Mouse (Mus musculus): Measurements from ENCODE around the gene Galr3.
"Not testable (repeated sequence)": the region's sequence is repeated elsewhere in the genome, so short reads cannot be mapped to it uniquely, and the experiment has no call there.

Gene Galr3

DNA sequence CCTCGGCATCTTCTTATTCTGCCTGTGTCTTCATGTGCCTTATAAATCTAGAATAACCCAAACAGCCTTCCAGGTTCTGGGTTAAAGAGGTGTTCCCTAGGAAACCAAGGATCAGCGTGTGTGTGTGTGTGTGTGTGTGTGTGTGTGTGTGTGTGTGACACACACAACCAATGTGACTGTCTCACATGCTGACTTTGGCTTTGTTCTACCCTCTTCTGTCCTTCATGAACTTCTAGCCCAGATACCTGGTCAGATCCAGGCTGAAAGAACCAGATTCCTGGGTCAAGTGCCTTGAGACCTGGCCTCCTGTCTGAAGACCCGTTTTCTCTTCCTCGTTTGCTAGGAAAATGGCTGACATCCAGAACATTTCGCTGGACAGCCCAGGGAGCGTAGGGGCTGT lies at the start of gene Galr3:
Gene Galr3, plus strand, starts transcription at position 301 of the 400 bp plus-strand sequence.
- no peak for DNase-seq (ENCODE audit: low read depth in 2 of 2, low spot score in 2 of 2)

DNA sequence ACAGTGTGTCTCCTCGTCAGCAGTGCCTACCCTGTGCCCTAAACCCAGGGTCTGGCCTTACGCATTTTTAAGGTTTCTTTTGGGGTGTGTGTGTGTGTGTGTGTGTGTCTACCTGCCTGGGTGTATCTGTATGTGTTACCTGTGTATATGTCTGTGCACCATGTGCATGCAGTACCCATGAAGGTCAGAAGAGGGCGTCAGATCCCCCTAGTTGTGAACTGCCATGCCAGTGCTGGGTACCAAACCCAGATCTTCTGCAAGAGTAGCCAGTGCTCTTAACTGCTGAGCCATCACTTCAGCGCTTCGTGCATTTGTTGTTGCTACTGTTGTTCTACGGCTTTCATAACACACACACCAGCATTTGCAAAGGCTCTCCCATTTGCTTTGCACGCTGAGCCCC lies 49.5 kb upstream of the Galr3 start:
- no peak for DNase-seq (ENCODE audit: low read depth in 2 of 2, low spot score in 2 of 2)

DNA sequence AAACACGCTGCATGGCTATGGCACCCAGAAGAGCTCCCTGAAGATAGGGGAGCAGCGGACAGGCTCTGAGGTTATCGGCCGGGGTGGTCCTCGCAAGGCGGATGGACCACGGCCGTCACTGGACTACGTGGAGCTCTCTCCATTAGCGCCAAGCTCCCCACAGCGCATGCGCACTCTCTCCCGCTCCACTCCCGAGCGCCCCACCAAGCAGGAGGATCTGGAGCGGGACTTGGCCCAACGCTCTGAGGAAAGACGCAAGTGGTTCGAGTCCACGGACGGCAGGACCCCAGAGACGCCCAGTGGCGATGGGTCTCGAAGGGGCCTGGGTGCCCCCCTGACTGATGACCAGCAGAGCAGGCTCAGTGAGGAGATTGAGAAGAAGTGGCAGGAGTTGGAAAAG lies 48.8 kb upstream of the Galr3 start:
- no peak for DNase-seq (ENCODE audit: low read depth in 2 of 2, low spot score in 2 of 2)

DNA sequence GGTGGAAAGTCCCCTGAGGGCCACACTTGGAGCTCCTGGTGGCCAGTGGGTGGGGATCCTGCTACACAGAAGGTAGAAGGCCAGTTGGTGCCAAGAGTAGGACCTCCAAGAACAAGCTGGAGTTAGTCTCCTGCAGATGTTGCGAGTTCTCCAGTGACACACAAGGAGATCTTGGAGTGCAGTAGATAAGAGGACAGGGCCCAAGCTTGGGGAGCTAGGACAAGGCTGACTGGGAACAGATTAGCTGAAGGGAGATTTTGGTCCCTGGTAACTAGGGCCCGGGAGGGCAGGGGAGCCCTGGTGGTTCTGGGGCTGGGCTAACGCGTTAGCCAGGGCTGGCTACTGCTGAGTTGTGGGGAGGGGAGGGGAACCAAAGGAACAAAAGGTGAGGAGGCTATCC lies 45.8 kb upstream of the Galr3 start:
- no peak for DNase-seq (ENCODE audit: low read depth in 2 of 2, low spot score in 2 of 2)

DNA sequence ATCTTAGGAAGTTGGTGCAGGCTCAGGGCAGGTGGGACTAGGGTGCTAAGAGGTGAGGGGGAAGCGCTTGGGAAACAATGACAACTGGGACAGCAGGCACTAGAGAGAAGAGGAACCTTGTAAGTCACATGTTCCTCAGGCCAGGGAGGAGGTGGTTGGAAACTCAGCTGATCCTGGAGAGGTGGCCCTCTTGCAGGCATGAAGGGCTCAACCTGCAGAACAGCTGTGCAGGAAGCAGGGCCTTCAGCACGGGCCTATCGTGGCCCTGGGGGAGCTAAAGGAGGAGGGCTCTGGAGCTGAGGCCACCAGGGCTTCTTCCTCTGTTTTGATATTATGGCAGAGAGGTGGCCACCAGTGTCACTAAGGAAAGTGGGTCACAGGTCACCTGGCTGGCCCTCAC lies 45.0 kb upstream of the Galr3 start:
- DNase-seq (ENCODE audit: low read depth in 2 of 2, low spot score in 2 of 2), result no peak

DNA sequence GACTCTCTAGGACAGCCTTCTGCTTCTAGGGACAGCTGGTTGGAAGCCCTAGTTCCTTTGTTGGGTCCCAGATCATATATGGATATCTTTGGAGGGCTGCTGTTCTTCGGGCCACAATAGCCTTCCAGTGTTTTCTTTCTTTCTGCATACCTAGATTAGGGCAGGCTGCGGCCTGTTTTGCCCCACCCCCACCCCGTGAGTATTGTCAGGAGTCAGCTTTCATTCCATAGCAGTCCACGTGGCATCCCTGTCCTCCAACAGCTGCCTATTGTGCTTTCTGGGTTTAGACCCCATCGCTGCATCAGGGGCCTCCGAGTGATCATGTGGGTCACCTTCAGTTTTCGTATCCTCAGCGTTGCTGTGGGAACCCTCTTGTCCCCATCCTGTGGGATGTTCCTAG lies 43.3 kb upstream of the Galr3 start:
- DNase-seq (ENCODE audit: low read depth in 2 of 2, low spot score in 2 of 2), result no peak

DNA sequence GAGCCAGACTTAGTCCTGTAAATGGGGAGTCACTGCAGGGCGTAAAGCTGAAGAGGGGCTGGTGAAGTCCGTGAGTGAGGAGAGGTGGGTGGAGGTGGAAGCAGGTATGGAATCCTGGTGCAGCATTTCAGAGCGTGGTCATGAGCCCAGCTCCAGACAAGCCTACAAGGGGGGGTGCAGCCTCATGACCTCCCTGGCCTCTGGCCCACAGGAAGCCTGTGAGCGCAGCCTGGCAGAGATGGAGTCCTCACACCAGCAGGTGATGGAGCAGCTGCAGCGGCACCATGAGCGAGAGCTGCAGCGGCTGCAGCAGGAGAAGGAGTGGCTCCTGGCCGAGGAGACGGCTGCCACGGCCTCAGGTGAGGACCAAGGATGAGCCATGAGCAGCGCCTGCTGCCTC lies 42.1 kb upstream of the Galr3 start:
- no peak for DNase-seq (ENCODE audit: low read depth in 2 of 2, low spot score in 2 of 2)

DNA sequence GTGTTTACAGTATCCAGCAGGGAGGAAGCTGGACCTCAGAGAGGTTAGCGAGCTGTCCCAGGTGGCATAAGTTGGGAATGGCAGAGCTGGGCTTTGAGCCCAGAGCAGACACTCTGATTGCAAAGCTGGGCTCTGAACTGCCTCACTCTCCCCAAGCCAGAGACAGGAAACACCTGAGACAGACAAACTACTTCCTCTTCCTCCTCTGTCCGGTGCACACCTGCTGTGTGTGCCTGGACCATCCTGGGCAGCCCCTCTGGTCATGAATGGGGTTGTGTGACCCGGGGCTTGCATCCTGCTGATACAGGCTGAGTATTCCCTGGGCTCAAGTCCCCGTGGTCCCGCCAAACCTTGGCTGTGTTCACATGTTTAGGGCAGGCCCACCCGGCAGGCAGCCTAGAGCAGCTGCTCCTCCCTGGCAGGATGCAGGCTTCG lies 41.3 kb upstream of the Galr3 start:
- DNase-seq (ENCODE audit: low read depth in 2 of 2, low spot score in 2 of 2), result no peak

DNA sequence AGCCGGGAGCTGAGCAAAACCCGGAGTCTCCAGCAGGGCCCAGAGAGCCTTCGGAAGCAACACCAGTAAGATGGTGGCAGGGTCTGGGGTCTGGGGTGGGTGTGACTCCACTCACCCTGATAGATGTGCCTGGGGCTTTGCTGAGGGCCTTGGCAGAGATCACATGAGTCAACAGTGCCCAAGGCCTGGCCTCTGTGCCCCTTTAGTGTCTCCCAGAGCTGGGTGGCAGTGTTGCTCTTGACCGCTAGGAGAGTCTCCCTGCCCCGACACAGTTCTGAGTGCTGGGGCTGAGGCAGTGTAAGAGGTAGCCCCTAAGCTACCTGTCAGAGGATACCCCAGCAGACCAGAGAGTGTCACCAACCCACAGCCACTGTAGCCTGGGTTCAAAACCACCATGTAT lies 40.1 kb upstream of the Galr3 start:
- no peak for DNase-seq (ENCODE audit: low read depth in 2 of 2, low spot score in 2 of 2)

DNA sequence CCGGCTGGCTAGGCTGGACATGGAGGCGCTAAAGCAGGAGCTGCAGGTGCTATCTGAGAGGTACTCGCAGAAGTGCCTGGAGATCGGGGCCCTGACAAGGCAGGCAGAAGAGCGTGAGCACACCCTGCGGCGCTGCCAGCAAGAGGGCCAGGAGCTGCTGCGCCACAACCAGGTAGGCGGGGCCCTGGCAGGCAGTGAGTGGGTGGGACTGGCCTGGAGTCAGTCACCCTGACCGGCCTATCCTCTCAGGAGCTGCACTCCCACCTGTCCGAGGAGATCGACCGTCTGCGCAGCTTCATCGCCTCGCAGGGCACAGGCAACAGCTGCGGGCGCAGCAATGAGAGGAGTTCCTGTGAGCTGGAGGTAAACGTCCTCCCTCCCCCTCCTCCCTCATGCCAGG lies 39.6 kb upstream of the Galr3 start:
- no peak for DNase-seq (ENCODE audit: low read depth in 2 of 2, low spot score in 2 of 2)

DNA sequence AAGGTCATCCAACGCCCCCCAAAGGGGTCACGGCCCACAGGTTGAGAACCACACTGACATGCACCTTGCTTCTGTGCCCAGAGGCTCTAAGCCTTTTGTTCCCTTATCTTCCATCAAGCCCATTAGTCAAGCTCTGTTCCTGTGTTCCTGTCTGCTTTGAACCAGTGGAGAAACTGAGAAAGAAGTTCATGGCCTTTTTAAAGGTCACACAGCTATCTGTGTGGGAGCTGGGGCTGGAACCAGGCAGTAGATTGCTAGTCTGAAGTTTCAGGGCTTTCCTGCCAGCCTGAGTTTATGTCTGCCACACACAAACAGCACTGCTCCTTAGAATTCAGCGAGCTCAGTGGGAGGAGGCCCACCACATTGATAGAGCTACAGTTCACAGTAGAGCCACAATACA lies 38.6 kb upstream of the Galr3 start:
- DNase-seq (ENCODE audit: low read depth in 2 of 2, low spot score in 2 of 2), result no peak

DNA sequence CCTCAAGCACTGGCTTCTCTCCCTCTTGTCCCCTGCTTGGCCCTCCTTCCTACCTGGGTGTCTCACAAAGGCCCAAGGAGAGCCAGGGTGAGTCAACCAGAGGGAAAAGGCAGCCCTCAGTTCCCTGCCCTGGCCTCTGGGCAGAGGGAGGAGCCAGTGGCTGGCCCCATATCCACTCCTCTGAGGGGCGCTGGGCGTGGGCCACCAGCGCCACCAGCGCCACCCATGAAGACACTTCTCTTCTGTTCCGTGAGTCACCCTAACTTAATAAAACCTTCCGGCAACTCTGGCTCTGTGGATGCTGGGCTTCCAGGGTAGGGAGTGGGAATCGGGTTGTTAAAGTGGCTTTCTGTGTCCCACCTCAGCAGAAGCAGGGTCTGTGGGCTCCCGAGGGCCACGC lies 36.1 kb upstream of the Galr3 start:
- no peak for DNase-seq (ENCODE audit: low read depth in 2 of 2, low spot score in 2 of 2)

DNA sequence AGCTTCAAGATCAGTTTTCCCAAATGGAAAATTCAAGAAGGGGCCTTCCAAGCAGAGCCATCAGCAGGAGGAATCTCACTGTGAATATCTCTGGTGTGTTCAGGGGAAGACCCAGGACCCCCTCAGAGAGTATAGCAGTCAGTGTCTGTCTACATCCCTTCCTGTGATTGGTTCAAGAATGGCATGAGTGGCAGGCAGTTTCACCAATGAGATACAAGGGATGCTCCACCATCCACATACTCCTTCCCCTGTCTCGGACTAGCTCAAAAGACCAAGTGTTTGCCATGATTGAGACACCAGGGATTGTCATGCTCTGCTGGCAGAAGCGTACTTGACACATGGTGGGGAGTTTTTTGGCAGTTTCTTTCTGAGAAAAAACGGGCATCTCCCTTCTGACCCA lies 35.0 kb upstream of the Galr3 start:
- no peak for DNase-seq (ENCODE audit: low read depth in 2 of 2, low spot score in 2 of 2)

DNA sequence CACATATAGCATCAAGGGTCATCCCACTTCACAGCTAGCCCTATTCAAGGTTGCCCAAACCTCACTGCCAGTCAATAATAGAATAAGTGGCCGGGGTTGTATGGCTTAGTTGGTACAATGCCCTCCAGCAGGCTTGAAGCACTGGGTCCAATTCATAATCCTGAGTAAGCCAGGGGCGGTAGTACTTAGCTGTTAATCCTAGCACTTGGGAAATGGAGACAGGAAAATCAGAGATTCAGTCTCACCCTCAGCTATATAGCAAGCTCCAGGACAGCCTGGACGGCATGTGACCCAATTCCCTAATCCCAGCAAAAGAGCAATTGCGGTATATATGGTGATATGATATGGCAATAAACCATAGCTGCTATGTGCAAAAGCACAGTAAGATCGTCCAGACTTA lies 34.6 kb upstream of the Galr3 start:
- DNase-seq (ENCODE audit: low read depth in 2 of 2, low spot score in 2 of 2), result no peak

DNA sequence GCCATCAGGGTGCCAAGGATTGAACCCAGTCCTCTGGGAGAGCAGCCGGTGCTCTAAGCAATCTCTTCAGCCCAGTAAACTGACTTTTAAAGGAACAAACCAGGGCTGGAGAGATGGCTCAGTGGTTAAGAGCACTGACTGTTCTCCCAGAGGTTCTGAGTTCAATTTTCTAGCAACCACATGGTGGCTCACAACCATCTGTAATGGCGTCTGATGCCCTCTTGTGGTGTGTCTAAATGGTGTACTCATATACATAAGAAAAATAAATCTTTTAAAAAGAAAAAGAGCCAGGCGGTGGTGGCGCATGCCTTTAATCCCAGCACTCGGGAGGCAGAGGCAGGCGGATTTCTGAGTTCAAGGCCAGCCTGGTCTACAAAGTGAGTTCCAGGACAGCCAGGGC lies 33.8 kb upstream of the Galr3 start:
- not testable (repeated sequence) for DNase-seq (ENCODE audit: low read depth in 2 of 2, low spot score in 2 of 2)

DNA sequence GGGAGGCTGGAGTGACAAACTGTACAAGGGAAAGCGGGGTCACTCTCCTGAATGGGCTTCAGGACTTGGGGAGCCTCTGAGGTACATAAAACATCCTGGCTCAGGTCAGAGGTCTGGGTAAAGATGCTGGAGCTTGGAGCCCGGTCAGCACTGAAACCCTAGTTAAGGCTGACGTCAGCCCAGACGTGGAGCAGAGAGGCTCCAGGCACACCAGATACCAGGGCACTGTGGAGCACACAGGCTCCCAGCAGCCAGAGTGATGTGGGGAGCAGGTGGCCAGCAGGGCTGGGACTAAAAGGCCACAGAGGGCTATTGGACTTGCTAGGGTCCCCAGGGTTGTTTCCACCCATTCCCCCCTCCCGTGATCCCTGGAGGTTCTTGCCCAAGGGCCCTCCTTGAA lies 32.0 kb upstream of the Galr3 start:
- DNase-seq (ENCODE audit: low read depth in 2 of 2, low spot score in 2 of 2), result no peak

DNA sequence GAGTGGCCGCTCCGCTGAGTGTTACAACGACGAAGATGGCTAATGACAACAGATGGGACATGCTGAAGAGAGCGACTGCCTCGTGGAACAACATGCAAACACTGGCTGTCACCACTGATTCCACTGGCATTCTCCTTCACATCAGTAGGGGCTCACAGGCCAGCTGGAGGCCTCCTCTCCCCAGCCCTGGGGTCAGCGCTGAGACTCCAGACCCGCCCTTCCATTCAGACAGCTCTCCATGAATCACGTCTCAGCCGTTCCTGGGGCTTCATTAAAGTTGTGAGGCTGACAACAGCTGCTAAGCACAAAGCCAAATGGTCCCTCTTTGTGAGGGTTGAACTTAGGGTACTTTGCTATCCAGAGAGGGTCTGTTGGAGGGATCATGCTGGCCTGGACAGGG lies 30.1 kb upstream of the Galr3 start:
- no peak for DNase-seq (ENCODE audit: low read depth in 2 of 2, low spot score in 2 of 2)

DNA sequence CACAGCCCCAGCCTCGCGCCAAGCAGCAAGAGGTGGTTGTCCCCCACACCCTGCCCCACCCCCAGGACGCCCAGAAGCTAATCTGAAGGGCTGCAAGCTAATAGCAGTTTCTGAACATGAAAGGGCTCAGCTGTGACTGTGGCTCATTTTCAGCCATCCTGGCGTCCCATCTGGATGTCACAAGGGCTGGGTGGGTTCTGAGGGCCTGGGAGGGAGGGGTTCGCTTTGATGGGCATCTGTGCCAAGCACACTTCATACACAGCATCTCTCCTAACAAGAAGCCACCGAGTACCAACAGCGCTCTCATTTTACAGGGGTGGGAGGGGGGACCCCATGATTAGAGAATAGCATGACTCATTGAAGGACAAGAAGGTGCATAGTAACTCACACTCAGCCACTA lies 28.3 kb upstream of the Galr3 start:
- no peak for DNase-seq (ENCODE audit: low read depth in 2 of 2, low spot score in 2 of 2)

DNA sequence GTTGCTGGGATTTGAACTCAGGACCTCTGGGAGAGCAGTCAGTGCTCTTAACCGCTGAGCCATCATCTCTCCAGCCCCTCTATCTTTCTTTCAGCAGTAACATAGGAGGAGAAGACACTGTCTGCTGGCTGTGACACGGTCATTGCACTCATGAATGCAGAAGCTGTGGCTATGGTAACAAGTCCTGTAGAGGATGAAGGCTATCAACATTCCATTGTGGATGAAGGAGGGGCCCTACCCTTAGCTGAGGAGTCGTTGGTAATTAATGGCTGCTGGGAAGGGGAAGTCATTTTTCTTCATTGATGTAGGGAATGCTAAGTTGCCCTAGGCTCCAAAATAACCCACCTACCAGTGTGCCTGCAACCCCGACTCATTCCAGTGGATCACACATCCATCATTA lies 23.5 kb upstream of the Galr3 start:
- no peak for DNase-seq (ENCODE audit: low read depth in 2 of 2, low spot score in 2 of 2)

DNA sequence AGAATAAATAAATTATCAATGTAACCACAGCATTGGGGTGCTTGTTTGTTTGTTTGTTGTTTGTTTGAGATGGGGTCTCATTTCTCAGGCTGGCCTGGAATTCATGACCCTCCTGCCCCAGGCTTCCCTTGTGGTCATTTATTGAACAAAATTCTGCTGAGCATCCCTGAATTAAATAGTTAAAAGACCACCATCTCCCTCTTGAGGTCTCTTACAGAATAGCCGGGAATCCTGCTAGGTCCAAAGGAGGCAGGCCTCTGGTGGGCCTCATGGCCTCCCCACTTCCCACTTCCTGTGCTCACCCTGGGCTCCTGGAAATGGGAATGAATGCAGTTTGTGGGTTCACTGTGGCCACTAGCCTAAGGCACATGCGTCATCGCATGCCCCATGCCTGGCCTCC lies 22.8 kb upstream of the Galr3 start:
- DNase-seq (ENCODE audit: low read depth in 2 of 2, low spot score in 2 of 2), result no peak

DNA sequence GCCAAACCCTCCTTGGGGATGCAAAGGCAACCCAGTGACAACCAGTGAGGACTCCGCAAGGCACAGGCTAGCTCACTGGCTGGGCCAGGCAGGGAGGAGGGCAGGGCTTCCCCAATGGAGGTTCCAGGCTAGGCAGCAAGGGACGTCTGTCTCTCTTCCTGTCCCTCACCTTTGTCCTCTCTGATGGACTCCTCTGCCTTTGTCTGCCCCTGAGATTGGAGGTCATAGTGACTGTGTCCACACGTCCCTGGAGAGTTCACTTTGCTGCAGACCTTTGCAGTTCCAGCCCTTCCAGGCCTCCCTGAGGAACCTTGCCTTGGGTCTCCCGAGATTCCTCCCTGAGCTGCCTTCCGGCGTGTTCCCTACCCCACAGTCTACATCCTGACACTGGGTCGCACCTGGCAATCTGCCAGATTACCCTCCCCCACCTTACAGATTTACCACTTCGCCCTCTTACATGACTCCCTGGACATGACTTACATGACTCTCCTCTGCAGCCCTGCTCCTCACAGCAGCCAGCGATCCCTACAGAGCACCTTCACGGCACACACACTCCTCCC lies 18.9 kb upstream of the Galr3 start:
- no peak for DNase-seq (ENCODE audit: low read depth in 2 of 2, low spot score in 2 of 2)

DNA sequence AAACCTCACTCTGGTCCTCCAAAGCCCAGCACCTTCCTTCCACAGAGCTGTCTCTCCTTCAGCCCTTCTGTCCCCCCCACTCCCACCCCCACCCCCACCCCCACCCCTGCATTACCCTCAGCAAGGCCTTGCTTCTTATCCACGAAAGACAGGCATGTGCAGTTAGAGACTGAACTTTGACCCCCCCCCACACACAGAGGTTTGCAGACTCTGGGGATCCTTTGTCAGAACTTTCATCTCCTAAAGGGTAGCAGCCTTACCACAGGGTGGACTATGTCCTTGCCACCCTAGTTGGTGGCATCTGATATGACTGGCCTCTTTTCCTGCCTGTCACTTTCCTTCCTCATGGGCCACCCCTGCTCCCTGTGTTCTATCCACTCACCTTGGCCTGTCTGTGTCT lies 18.3 kb upstream of the Galr3 start:
- DNase-seq (ENCODE audit: low read depth in 2 of 2, low spot score in 2 of 2), result no peak

DNA sequence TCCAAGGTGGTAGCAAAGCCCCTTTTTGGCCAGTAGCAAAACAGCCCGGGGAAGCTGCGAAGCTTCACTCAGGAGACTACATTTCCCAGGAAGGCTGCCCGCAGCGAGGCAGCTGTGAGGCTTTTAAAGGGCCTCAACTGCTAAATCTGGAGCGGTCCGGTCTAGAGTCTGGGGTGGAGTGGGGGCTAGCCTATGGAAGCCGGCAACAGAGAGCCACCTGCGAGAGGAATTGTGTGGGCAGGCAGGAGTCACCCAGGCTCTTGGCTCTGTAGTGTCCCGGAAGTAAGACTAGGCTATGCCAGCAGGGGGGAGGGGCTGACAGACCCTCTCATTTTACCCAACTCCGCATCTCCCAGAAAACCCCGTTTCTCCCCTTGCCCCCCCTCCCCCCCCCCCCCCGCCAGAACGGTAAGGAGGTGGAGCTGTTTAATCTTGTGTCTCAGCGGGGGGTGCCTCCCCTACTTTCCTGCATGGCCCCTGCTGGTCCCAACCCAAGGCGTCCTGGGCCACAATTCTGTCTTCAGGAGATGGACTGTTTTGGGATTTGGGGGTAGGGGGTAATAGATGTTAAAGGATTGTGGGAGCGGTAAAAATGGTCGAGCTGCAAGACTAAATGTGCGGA lies 15.9 kb upstream of the Galr3 start:
- no peak for DNase-seq (ENCODE audit: low read depth in 2 of 2, low spot score in 2 of 2)
